Mouse (Mus musculus): ENCODE results near the gene Myo3b.

DNA sequence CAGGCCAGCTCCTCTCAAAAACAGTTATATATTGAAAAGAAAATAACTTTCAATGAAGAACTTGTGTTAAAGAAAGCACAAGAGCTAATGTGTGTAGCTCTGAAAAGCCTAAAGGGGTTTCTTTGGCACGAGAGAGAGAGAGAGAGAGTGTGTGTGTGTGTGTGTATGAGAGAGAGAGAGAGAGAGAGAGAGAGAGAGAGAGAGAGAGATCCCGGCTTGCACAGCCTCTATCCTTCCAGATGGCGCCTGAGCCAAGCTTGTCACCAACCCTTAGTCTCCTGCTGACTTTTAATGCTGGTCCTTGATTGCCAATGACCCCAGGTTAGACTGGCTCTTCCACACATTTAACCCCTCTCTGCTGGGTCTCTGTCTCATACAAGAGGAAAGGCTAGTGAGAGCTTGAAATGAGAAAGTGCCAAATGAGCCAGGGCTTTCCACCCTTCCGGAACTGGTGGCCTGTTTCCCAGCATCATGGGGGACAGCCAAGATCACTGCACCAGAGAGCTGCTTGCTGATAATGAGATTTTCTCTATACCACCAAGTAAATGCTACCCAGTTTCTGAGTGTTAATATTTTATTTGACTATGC, 371.5 kb downstream of the Myo3b start:
- TF ChIP-seq CTCF (IDR thresholded peaks at IDR 0.05) = no peak
- TF ChIP-seq EP300 (IDR thresholded peaks at IDR 0.05) = no peak

Measured in lung, postnatal 0 days (tissue).